Mouse (Mus musculus) testis, adult 10 weeks (tissue): ENCODE results near the gene Zp3r. TPM values are rescaled to one million over a fixed set of nuclear protein-coding genes. Genes with fewer than 3 reads are reported as not detected.

ENCODE experiments used
- polyA plus RNA-seq: library from polyadenylated mRNA; stranded (reverse); fragments of 350-450 nt; fragmentation: Illumina TruSeq; extraction: RNeasy Lipid Tissue Mini Kit (QIAGEN cat#74804); gene quantifications from one replicate; pipeline ENCODE4 v1.2.3, GENCODE M21; 2014; ENCODE audit warnings: low read depth, low replicate concordance

Gene Zp3r
- 239 TPM for polyA plus RNA-seq

DNA sequence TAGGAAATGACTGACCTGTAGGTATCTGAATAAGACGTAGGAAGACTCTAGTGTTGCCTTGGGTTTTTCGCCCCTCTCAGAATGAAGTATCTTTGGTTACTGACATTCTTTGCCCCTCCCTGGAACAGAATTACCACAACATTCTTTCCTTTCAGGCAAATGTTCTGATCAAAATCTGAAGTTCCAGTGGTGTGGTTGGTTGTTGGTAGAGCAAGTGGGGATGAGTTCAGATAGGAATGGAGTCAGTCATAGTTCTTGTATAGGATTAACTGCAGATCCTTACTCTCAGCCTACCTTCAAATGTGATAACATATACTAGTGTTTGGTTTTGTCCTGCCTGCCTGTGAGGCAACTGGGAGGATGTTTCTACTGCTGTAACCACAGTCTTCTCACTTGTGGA is at the start of gene Zp3r:
TSS of gene Zp3r (minus strand) at position 101 of the 400 bp plus-strand sequence.

GRCm38 (mm10) chr1:130661454-130661853 is 32.0 kb upstream of the Zp3r start, which contains the start of gene C4bp:
TSS of gene C4bp (minus strand) at chr1:130661632.

Other genes with a start within 250 kb of the Zp3r start
- 888 TPM for gene Cd55b, start 206.6 kb downstream of the Zp3r start, polyA plus RNA-seq
- 79.1 TPM for gene Cd55, start 166.9 kb downstream of the Zp3r start, polyA plus RNA-seq
- gene C4bp, start 32.0 kb upstream of the Zp3r start, polyA plus RNA-seq = 0.25 TPM
- gene Gm29427, start 86.2 kb upstream of the Zp3r start, polyA plus RNA-seq = 5.3 TPM
- 28.9 TPM for gene Yod1, start 87.7 kb upstream of the Zp3r start, polyA plus RNA-seq
- gene Pfkfb2, start 99.6 kb upstream of the Zp3r start, polyA plus RNA-seq = 43.2 TPM
- gene AA986860, start 102.4 kb upstream of the Zp3r start, polyA plus RNA-seq = 1.5 TPM
- not detected for gene Fcamr, start 171.3 kb upstream of the Zp3r start, polyA plus RNA-seq
- gene Pigr, start 197.1 kb upstream of the Zp3r start, polyA plus RNA-seq = 0.36 TPM
- gene Fcmr, start 236.0 kb upstream of the Zp3r start, polyA plus RNA-seq = 2.9 TPM